Mouse (Mus musculus) c-Kit-positive CD71-positive TER-119-negative erythroid progenitor cells, embryonic 14.5 days (primary cell): Measurements from ENCODE around the gene Cog8.
A peak's percentile ranks its signal among the peaks of the same experiment; 100 is the strongest.
"Not testable (repeated sequence)": the region's sequence is repeated elsewhere in the genome, so short reads cannot be mapped to it uniquely, and the experiment has no call there.

Source experiments
- DNase-seq: peaks from one replicate; pipeline ENCODE4 v3.0.0-alpha.2; 2013; ENCODE audit warnings: low read depth

The Cog8 gene

GRCm38 (mm10) chr8:107045478-107045877, 11.0 kb downstream of the Cog8 start:
- no peak for DNase-seq

- no peak for DNase-seq
Observed at GRCm38 (mm10) chr8:107040632-107041031, 15.9 kb downstream of the Cog8 start.

- DNase-seq: no peak
Observed at GRCm38 (mm10) chr8:107036626-107037025, 19.9 kb downstream of the Cog8 start.

GRCm38 (mm10) chr8:107035641-107036040, 20.8 kb downstream of the Cog8 start:
- DNase-seq: no peak

GRCm38 (mm10) chr8:107033609-107034008, 22.9 kb downstream of the Cog8 start:
- not testable (repeated sequence) for DNase-seq

- DNase-seq: peak; percentile 27
Observed at GRCm38 (mm10) chr8:107031577-107032090, 24.9 kb downstream of the Cog8 start.

- DNase-seq: peak; percentile 82
Observed at GRCm38 (mm10) chr8:107030650-107031576, 25.6 kb downstream of the Cog8 start, which contains the start of gene Vps4a. TSS of gene Vps4a (plus strand) at chr8:107031222.

GRCm38 (mm10) chr8:107030058-107030457, 26.4 kb downstream of the Cog8 start:
- DNase-seq: no peak

- no peak for DNase-seq
Observed at GRCm38 (mm10) chr8:107029310-107029709, 27.2 kb downstream of the Cog8 start.

- no peak for DNase-seq
Observed at GRCm38 (mm10) chr8:107023479-107023878, 33.0 kb downstream of the Cog8 start.

GRCm38 (mm10) chr8:107014915-107015314, 41.6 kb downstream of the Cog8 start:
- DNase-seq: no peak

GRCm38 (mm10) chr8:107012666-107013065, 43.8 kb downstream of the Cog8 start:
- no peak for DNase-seq

- DNase-seq: no peak
Observed at GRCm38 (mm10) chr8:107007795-107008194, 48.7 kb downstream of the Cog8 start.

GRCm38 (mm10) chr8:107002532-107002931, 54.0 kb downstream of the Cog8 start:
- DNase-seq: peak; percentile 71

- no peak for DNase-seq
Observed at GRCm38 (mm10) chr8:106999068-106999467, 57.4 kb downstream of the Cog8 start.

GRCm38 (mm10) chr8:106997416-106997815, 59.1 kb downstream of the Cog8 start:
- no peak for DNase-seq

GRCm38 (mm10) chr8:106996339-106996738, 60.1 kb downstream of the Cog8 start:
- DNase-seq: not testable (repeated sequence)
